Mouse (Mus musculus) ES-E14 (cell line): ENCODE results near the gene Sacs.

Experiments used
- CHD2 ChIP-seq: IDR thresholded peaks from 2 replicates; pipeline ENCODE4 v1.6.1; 2014; ENCODE audit warnings: mild to moderate bottlenecking, low read depth, low read length, inconsistent platforms
- HCFC1 ChIP-seq: IDR thresholded peaks from 2 replicates; pipeline ENCODE4 v1.6.1; 2012; ENCODE audit warnings: low read length, inconsistent platforms, borderline replicate concordance; ENCODE audit not compliant: insufficient read depth
- MAFK ChIP-seq: IDR thresholded peaks from 2 replicates; pipeline ENCODE4 v1.6.1; 2014; ENCODE audit warnings: mild to moderate bottlenecking, low read depth, low read length, inconsistent platforms; ENCODE audit not compliant: insufficient read depth
- ZC3H11A ChIP-seq: IDR thresholded peaks from 2 replicates; pipeline ENCODE4 v1.6.1; 2012; ENCODE audit warnings: low read depth, mild to moderate bottlenecking, inconsistent platforms, low read length, borderline replicate concordance

- TF ChIP-seq ZC3H11A (no peak), CHD2 (no peak), HCFC1 (no peak), MAFK (no peak)
Measured at GRCm38 (mm10) chr14:61173229-61173628, 35.0 kb downstream of the Sacs start.
